Mouse (Mus musculus): Measurements from ENCODE around the gene Kank4. TPM values are rescaled to one million over a fixed set of nuclear protein-coding genes. Genes with fewer than 3 reads are reported as not detected.
A peak's percentile ranks its signal among the peaks of the same experiment; 100 is the strongest.
"Not testable (repeated sequence)": the region's sequence is repeated elsewhere in the genome, so short reads cannot be mapped to it uniquely, and the experiment has no call there.

Gene Kank4
- polyA plus RNA-seq, 1 experiment from 2014 or later: 1.7 TPM

DNA sequence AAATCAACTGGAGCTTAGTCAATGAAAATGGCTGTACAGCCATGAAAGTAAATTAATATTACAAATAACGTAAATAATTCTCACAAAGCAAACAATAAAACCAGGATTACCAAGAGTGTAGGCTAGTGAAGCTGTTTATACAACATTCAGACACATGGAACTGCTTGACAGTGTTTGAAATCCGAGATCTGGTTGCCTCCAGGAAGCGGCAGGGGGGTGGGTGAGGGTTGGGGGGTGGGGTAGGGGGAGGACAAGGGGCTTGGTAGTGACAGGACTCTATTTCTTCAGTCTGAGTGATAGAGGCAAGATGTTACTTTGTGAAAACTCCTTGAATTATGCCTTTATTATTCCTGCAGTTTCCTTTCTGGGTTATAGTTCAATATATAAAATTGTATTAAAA is 9.4 kb upstream of the Kank4 start:
- Histone ChIP-seq H3K9ac (no peak overlapping the region), H3K4me1 (peaks cover 8% of the 10 kb centered on the region; the same call in 1 of the 2 replicates), H3K9me3 (replicated peaks) (no peaks in the 10 kb centered on the region), H3K4me3 (replicated peaks) (no peak overlapping the region), H3K36me3 (no peaks in the 10 kb centered on the region), H3K4me2 (replicated peaks) (no peak overlapping the region), H3K27me3 (no peaks in the 10 kb centered on the region), H3K27ac (replicated peaks) (no peak overlapping the region)
- WGBS: 7% methylated on average over 3 of the region's 3 CpGs
- ATAC-seq (ENCODE audit: insufficient number of reproducible peaks, low FRiP score, low TSS enrichment, low read depth): no peak

DNA sequence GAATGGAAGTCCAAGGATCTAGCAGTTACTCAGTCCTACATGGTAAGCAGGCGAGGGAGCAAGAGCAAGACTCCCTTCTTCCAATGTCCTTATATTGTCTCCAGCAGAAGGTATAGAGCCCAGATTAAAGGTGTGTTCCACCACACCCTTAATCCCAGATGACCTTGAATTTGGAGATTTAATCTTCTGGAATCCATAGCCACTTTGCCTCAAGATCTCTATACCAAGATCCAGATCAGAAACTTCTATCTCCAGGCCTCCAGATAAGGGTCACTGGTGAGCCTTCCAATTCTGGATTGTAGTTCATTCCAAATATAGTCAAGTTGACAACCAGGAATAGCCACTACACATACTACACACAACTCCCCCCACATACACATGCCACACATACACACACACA is 6.4 kb upstream of the Kank4 start, which contains the start of gene I0C0044D17Rik:
Gene I0C0044D17Rik, minus strand, starts transcription at position 101 of the 400 bp plus-strand sequence.
- not testable (repeated sequence) for H3K4me1 ChIP-seq; H3K27ac ChIP-seq (replicated peaks)

DNA sequence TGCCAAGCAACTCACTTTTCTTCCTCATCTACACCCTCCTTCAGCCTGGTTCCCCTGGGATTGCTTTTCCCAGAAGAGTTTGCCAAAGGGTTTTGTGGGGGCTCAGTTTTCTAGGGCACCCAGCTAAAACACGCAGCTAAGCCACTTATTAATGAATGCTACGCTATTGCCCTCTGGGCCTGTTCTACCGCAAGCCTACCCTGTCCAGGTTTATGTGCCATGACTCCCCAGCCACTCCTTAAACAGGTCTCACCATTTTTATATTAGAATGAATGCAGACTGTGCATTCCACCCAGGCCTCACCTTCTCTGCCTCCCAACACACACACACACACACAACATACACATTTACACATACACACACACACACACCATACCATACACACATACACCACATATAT is 5.7 kb upstream of the Kank4 start:
- H3K4me1 ChIP-seq: peaks cover 13% of the 10 kb centered on the region
- ATAC-seq (ENCODE audit: insufficient number of reproducible peaks, low FRiP score, low TSS enrichment, low read depth): no peak
- H3K27ac ChIP-seq (replicated peaks): no peak overlapping the region
- no peak overlapping the region for H3K4me2 ChIP-seq (replicated peaks)
- H3K9ac ChIP-seq: no peak overlapping the region
- H3K9me3 ChIP-seq (replicated peaks): no peaks in the 10 kb centered on the region
- H3K36me3 ChIP-seq: no peaks in the 10 kb centered on the region
- WGBS: 61% methylated on average over 3 of the region's 3 CpGs
- no peaks in the 10 kb centered on the region for H3K27me3 ChIP-seq
- H3K4me3 ChIP-seq (replicated peaks): no peak overlapping the region

More for the DNA sequence above, 6.4 kb upstream of the Kank4 start, which contains the start of gene I0C0044D17Rik:
- H3K4me3 ChIP-seq (replicated peaks); H3K4me2 ChIP-seq (replicated peaks); ATAC-seq (ENCODE audit: insufficient number of reproducible peaks, low FRiP score, low TSS enrichment, low read depth); H3K36me3 ChIP-seq; H3K27me3 ChIP-seq; H3K9ac ChIP-seq; H3K9me3 ChIP-seq (replicated peaks): not testable (repeated sequence)
- WGBS: 92% methylated on average over 1 of the region's 1 CpGs

DNA sequence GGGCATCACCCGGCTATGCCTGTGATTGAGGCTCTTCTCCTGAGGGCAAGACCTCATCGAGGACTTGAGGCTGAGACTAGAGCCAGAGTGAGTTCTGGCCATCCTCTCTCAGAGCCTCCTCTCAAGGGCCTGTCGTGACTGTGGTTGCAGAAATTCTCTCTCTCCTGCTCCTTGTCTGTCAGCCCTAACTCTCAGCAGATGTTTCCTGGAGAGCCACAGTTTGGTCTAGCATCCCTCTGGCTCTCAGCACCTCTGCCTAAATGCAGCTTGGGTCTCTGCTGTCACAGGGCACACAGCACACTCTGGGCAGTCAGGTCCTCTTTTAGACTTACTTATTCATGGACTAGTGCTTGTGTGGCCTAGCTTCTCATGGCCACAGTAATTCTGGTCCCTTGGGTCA is 5.1 kb upstream of the Kank4 start:
- Histone ChIP-seq H3K36me3 (no peaks in the 10 kb centered on the region), H3K4me2 (replicated peaks) (no peak overlapping the region), H3K9ac (no peak overlapping the region), H3K27me3 (no peaks in the 10 kb centered on the region), H3K4me1 (peaks cover 15% of the 10 kb centered on the region), H3K9me3 (replicated peaks) (no peaks in the 10 kb centered on the region), H3K27ac (replicated peaks) (no peak overlapping the region; the same call in 1 of the 2 replicates), H3K4me3 (replicated peaks) (no peak overlapping the region)
- no peak for ATAC-seq (ENCODE audit: insufficient number of reproducible peaks, low FRiP score, low TSS enrichment, low read depth)
- WGBS: 34% methylated on average over 3 of the region's 3 CpGs

DNA sequence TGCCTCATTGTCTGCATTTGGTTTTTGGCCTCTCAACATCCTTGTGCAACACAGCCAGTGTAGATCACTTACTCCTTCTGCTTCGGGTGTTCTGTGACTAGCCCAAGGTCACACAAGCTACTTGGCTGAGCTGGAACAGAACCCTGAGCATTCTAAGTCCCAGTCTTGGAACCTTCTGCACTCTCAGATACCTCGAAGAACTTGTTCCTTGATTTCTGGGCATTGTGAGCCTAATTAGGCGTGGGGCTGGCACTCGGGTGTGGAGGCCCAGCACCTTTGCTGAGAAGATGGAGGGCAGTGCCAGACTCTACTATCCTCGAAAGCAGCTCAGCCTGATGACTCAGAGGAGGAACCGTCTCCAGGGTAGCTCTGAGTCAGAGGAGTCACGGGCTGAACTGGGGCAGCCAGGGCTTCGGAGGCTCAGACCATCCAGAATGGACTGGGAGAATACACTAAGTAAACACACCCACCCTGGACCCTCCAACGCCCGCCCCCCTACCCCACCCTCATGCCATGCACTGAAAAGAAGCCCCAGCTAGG is 1.9 kb upstream of the Kank4 start:
- peaks cover 38% of the 10 kb centered on the region for H3K4me1 ChIP-seq
- H3K27me3 ChIP-seq: 0 out of 2 replicates have a peak, but pooled peaks cover 2% of the 10 kb centered on the region
- H3K27ac ChIP-seq (replicated peaks): no peak overlapping the region
- ATAC-seq (ENCODE audit: insufficient number of reproducible peaks, low FRiP score, low TSS enrichment, low read depth): no peak
- no peak overlapping the region for H3K4me3 ChIP-seq (replicated peaks)
- no peaks in the 10 kb centered on the region for H3K36me3 ChIP-seq
- WGBS: 76% methylated on average over 10 of the region's 10 CpGs
- H3K9ac ChIP-seq: no peak overlapping the region
- no peaks in the 10 kb centered on the region for H3K9me3 ChIP-seq (replicated peaks)
- H3K4me2 ChIP-seq (replicated peaks): no peak overlapping the region

DNA sequence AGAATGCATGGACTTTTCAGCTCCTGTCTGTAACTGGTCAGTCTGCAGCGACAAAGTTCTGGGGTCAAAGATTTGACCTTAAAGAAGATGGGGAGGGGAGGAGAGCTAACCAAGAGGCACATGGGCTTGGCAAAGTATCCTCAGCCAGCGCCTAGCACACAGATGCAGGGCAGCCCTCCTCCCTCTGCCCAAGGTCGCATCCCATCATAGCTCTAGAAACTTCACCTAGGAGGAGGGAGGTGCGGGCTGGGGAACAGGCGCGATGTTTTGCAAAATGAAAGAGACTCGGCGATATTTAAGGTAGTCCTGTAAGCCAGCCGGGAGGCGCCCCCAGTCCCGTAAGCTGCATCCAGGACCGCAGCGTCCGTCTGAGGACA is 542 bp downstream of the Kank4 start:
- WGBS: 2% methylated on average over 14 of the region's 14 CpGs

DNA sequence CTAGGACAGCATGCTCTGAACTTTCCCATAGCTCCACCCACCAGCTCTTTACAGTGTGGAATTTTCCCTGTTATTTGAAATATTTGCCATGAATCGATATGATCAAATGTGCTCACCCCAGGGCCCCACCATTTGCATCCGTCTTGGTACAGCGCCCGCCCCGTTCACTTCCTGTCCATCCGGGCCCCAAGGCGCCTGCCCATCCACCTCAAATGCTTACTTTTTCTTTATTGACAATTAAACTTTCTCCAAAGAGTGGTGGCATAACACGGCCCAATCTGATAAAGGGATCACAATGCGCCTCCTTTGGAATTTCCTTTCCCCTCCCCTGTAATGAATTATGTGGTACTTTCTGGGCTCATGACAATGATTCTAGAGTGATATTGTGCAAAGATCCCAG is 11.0 kb downstream of the Kank4 start:
- ATAC-seq (ENCODE audit: insufficient number of reproducible peaks, low FRiP score, low TSS enrichment, low read depth): no peak

More for the DNA sequence above, 542 bp downstream of the Kank4 start:
- H3K4me2 ChIP-seq (replicated peaks): peak overlapping the region; percentile 89
- peak overlapping the region; percentile 80 for H3K4me3 ChIP-seq (replicated peaks)
- no peak for ATAC-seq (ENCODE audit: insufficient number of reproducible peaks, low FRiP score, low TSS enrichment, low read depth)
- H3K4me1 ChIP-seq: peaks cover 34% of the 10 kb centered on the region
- H3K9ac ChIP-seq: peak overlapping the region; percentile 73
- peak overlapping the region; percentile 72 for H3K27ac ChIP-seq (replicated peaks)
- H3K36me3 ChIP-seq: no peaks in the 10 kb centered on the region
- no peaks in the 10 kb centered on the region for H3K9me3 ChIP-seq (replicated peaks)
- H3K27me3 ChIP-seq: 0 out of 2 replicates have a peak, but pooled peaks cover 2% of the 10 kb centered on the region

DNA sequence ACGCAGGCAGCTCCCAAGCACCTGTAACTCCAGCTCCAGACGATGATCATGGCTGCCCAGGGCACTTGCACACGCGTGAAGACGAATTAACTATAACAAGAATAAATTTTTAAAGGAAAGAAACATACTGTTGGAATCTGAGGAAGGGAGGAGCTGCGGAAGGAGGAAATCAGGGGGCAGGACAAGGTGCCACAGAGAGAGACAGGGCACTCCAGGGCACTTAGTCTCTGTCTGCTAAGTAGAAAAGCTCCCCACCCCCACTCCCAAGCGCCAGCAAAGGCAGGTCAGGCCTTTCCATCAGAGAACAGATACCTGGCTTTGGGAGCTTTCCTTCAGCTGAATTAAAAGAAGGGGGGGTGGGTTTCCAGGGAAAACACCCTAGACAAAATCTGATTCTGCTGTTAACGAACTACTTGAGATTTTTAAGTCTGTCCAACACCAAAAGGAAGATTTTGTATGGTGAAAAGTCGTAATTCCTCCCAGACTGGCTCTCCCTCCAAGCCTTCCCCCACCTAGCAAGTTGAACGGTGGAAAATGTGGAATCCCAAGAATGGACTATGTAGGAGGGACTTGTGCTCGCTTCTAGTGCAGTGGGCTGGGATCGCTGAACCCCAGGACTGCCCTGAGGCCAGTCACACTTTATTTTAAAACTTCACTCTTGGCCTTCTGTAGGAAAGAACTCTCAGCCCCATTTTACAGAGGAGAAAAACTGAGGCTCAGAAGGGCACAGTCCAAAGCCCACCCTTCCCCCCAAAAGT is 11.9 kb downstream of the Kank4 start:
- no peaks in the 10 kb centered on the region for H3K36me3 ChIP-seq
- H3K4me2 ChIP-seq (replicated peaks): no peak overlapping the region
- peak overlapping the region; percentile 56; the same call in 1 of the 2 replicates for H3K27ac ChIP-seq (replicated peaks)
- H3K9me3 ChIP-seq (replicated peaks): no peaks in the 10 kb centered on the region
- peaks cover 43% of the 10 kb centered on the region for H3K4me1 ChIP-seq
- H3K4me3 ChIP-seq (replicated peaks): no peak overlapping the region
- no peaks in the 10 kb centered on the region for H3K27me3 ChIP-seq
- ATAC-seq (ENCODE audit: insufficient number of reproducible peaks, low FRiP score, low TSS enrichment, low read depth): no peak
- no peak overlapping the region for H3K9ac ChIP-seq
- 20% methylated on average over 12 of the region's 12 CpGs for WGBS

More for the DNA sequence above, 11.0 kb downstream of the Kank4 start:
- no peak overlapping the region for H3K4me3 ChIP-seq (replicated peaks)
- WGBS: 65% methylated on average over 9 of the region's 9 CpGs
- H3K36me3 ChIP-seq: no peaks in the 10 kb centered on the region
- H3K4me1 ChIP-seq: peaks cover 38% of the 10 kb centered on the region
- H3K9me3 ChIP-seq (replicated peaks): no peaks in the 10 kb centered on the region
- H3K4me2 ChIP-seq (replicated peaks): no peak overlapping the region
- H3K9ac ChIP-seq: no peak overlapping the region
- H3K27ac ChIP-seq (replicated peaks): no peak overlapping the region
- H3K27me3 ChIP-seq: no peaks in the 10 kb centered on the region

DNA sequence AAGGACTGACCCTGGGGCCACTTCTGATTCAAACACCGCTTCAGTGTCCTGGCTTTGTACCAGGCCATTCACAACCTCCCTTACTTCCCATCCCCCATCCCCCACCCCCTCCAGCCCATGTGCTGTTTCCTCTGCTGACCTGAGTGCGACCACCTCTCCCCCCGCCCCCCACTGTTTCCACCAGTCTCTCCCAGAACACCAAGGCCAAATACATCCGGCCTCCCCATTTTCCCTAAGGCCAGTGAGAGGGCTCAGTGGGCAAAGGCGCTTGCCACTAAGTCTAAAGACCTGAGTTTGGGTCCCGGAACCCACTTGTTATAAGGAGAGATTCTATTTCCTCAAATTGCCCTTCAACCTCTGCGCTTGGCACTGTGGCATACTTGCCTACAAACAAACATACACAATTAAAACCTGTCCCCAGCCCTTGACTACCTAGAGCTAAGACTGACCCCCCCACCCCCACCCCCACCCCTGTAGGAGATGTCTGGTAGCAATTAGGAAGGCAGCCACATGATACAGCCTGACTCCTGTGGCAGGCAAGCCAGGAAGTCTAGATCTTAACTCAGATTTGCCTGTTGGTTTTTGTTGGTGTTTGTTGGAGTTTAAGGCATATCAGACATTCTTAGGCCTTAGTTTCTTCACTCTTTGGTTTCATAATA is 12.7 kb downstream of the Kank4 start:
- Histone ChIP-seq H3K4me2 (replicated peaks) (no peak overlapping the region), H3K9ac (no peak overlapping the region)

DNA sequence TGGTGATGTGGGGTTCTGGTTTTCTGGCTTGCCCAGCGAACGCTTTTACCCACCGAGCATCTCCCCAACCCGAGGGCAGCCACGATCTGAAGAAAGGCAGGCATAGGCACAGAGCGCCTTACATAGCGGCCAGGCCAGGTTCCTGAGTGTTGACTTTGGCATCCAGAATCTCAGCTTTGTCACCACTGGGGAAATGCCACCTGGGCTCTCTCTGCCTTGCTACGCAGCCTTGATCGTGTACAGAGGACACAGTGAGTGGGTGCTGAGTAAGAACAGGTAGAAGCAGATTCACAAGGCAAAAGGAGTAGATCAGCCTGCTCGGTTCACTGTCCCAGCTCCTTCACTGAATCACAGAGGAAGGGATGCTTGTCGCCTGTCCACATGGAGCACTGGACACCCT is 15.6 kb downstream of the Kank4 start:
- ATAC-seq (ENCODE audit: insufficient number of reproducible peaks, low FRiP score, low TSS enrichment, low read depth): no peak
- Histone ChIP-seq H3K4me3 (replicated peaks) (no peak overlapping the region), H3K27me3 (no peaks in the 10 kb centered on the region), H3K27ac (replicated peaks) (no peak overlapping the region), H3K4me2 (replicated peaks) (no peak overlapping the region), H3K9ac (no peak overlapping the region), H3K9me3 (replicated peaks) (no peaks in the 10 kb centered on the region), H3K4me1 (peaks cover 47% of the 10 kb centered on the region), H3K36me3 (no peaks in the 10 kb centered on the region)
- 89% methylated on average over 11 of the region's 11 CpGs for WGBS

More for the DNA sequence above, 12.7 kb downstream of the Kank4 start:
- 49% methylated on average over 7 of the region's 7 CpGs for WGBS
- H3K9me3 ChIP-seq (replicated peaks): no peaks in the 10 kb centered on the region
- H3K4me3 ChIP-seq (replicated peaks): no peak overlapping the region
- H3K4me1 ChIP-seq: peaks cover 46% of the 10 kb centered on the region
- no peaks in the 10 kb centered on the region for H3K27me3 ChIP-seq
- peak overlapping the region; percentile 56; the same call in 1 of the 2 replicates for H3K27ac ChIP-seq (replicated peaks)
- ATAC-seq (ENCODE audit: insufficient number of reproducible peaks, low FRiP score, low TSS enrichment, low read depth): no peak
- no peaks in the 10 kb centered on the region for H3K36me3 ChIP-seq

DNA sequence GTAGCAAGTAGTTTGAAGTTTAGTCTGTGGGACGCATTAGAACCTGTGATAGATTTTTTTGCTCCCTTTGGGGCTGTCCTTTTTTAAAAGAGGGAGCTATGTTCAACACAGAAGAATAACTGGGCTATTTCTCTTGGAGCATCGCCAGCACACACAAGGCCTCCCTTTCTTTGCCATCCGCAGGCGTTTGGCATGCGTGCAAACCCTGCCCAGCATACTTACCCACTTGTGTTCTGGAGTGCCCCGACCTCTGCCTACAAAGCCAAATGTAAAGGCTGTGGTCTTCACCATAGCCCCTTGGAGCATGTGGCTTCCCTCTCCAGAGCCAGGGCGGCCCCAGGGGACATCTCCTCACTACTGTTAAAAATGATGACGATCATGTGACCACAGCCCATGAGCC is 16.5 kb downstream of the Kank4 start:
- ATAC-seq (ENCODE audit: insufficient number of reproducible peaks, low FRiP score, low TSS enrichment, low read depth): 0 out of 2 replicates have a peak, but pooled peaks have one; percentile 6
- no peak overlapping the region for H3K27ac ChIP-seq (replicated peaks)
- H3K36me3 ChIP-seq: no peaks in the 10 kb centered on the region
- H3K4me2 ChIP-seq (replicated peaks): no peak overlapping the region
- H3K4me1 ChIP-seq: peaks cover 48% of the 10 kb centered on the region
- no peak overlapping the region for H3K4me3 ChIP-seq (replicated peaks)
- no peaks in the 10 kb centered on the region for H3K9me3 ChIP-seq (replicated peaks)
- 57% methylated on average over 8 of the region's 8 CpGs for WGBS
- no peaks in the 10 kb centered on the region for H3K27me3 ChIP-seq
- H3K9ac ChIP-seq: no peak overlapping the region

Measured in embryonic facial prominence, embryonic 15.5 days (tissue).